Comparison of ENCODE assay signal across 8 mouse cellular contexts in the genomic region with DNA sequence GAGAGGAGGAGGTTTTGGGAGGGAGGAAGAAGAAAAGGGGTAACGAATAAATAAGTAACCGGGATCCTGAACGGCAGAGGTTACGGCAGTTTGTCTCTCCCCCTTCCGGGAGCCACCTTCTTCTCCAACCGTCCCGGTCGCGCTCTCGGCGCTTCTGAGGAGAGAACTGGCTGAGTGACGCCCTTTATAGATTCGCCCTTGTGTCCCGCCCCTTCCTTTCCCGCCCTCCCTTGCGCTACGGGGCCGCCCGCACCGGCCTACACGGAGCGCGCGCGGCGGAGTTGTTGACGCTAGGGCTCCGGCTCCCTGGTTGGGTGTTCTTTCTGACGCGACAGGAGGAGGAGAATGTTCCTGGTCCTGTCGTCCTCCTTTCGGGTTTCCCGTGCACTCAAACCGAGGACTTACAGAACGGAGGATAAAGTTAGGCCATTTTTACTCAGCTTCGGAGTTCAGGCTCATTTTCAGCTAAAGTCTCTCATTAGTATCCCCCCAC. TPM values are rescaled to one million over a fixed set of nuclear protein-coding genes. Genes with fewer than 3 reads are reported as not detected.
DNase-seq lines count a peak whose midpoint lies in the region; ATAC-seq and TF ChIP-seq lines count a peak whose summit lies in the region.

A gene (minus strand): TSS at position 160 of the 493 bp plus-strand sequence.

- peaks cover 66% of the 10 kb centered on the region for H3K4me1 ChIP-seq in E14TG2a.4 (replicated peaks; ENCODE audit: low read depth, low read length)
- peaks cover 56% of the 10 kb centered on the region for H3K4me1 ChIP-seq in forebrain, embryonic 13.5 days
- peaks cover 31% of the 10 kb centered on the region for H3K4me1 ChIP-seq in liver, postnatal 0 days (ENCODE audit: insufficient read depth)
- H3K4me1 ChIP-seq in neural tube, embryonic 14.5 days (ENCODE audit: control insufficient read depth, insufficient read depth, low read length), result peaks cover 44% of the 10 kb centered on the region

- H3K27me3 ChIP-seq in E14TG2a.4 (ENCODE audit: insufficient read depth, low read length), result no peaks in the 10 kb centered on the region
- no peaks in the 10 kb centered on the region for H3K27me3 ChIP-seq in forebrain, embryonic 13.5 days
- H3K27me3 ChIP-seq in liver, postnatal 0 days (ENCODE audit: insufficient read depth, low read length), result no peaks in the 10 kb centered on the region
- no peaks in the 10 kb centered on the region for H3K27me3 ChIP-seq in neural tube, embryonic 14.5 days (ENCODE audit: control insufficient read depth, insufficient read depth, low read length)

- no peaks in the 10 kb centered on the region for H3K9me3 ChIP-seq in E14TG2a.4 (ENCODE audit: low read length)
- H3K9me3 ChIP-seq in forebrain, embryonic 13.5 days (replicated peaks), result no peaks in the 10 kb centered on the region
- no peaks in the 10 kb centered on the region for H3K9me3 ChIP-seq in liver, postnatal 0 days (ENCODE audit: low read length)
- H3K9me3 ChIP-seq in neural tube, embryonic 14.5 days (ENCODE audit: control insufficient read depth, low read length), result no peaks in the 10 kb centered on the region

- H3K27ac ChIP-seq in forebrain, embryonic 13.5 days, result peak within 1 kb of the TSS; percentile 97
- peak within 1 kb of the TSS; percentile 95 for H3K27ac ChIP-seq in liver, postnatal 0 days (ENCODE audit: low read depth)
- peak within 1 kb of the TSS; percentile 94 for H3K27ac ChIP-seq in neural tube, embryonic 14.5 days (ENCODE audit: low read depth, low read length)

- peak; percentile 80 for TF ChIP-seq EP300 in liver, postnatal 0 days (IDR thresholded peaks at IDR 0.05; ENCODE audit: low read depth)

- DNase-seq in c-Kit-positive CD71-positive TER-119-positive erythroid progenitor cells, embryonic 14.5 days (ENCODE audit: low spot score), result peak; percentile 96
- DNase-seq in heart, postnatal 10 days, result peak; percentile 98 to 99
- peak; percentile 83 for DNase-seq in large intestine, adult 2 months (ENCODE audit: low read depth, low spot score)
- DNase-seq in liver, postnatal 0 days, result peak; percentile 99
- DNase-seq in testis, postnatal 10 days (ENCODE audit: low spot score), result peak; percentile 98

- H3K4me2 ChIP-seq in forebrain, embryonic 13.5 days, result peak within 1 kb of the TSS; percentile 71
- H3K4me2 ChIP-seq in liver, postnatal 0 days (ENCODE audit: low read depth, low read length), result peak within 1 kb of the TSS; percentile 96
- peak within 1 kb of the TSS; percentile 79 for H3K4me2 ChIP-seq in neural tube, embryonic 14.5 days (ENCODE audit: low read depth, low read length)

- intact Hi-C loops in heart, postnatal 10 days (cut with DNase I), result loop anchor here (2.0 to 5.0 kb wide), 2 partner anchors 118 to 234 kb away; a partner anchor contains a TSS

- H3K4me3 ChIP-seq in E14TG2a.4 (replicated peaks; ENCODE audit: low read length), result peak within 1 kb of the TSS; percentile 88
- H3K4me3 ChIP-seq in forebrain, embryonic 13.5 days, result peak within 1 kb of the TSS; percentile 58
- H3K4me3 ChIP-seq in liver, postnatal 0 days (ENCODE audit: low read depth, low read length), result peak within 1 kb of the TSS; percentile 71
- peak within 1 kb of the TSS; percentile 50 for H3K4me3 ChIP-seq in neural tube, embryonic 14.5 days (ENCODE audit: low read depth, low read length)

- 1% methylated on average over 33 of the region's 36 CpGs for WGBS in forebrain, embryonic 13.5 days
- WGBS in large intestine, adult 2 months, result under 1% methylated on average over 36 of the region's 36 CpGs
- WGBS in liver, postnatal 0 days (ENCODE audit: insufficient replicate concordance), result 0% methylated on average over 35 of the region's 36 CpGs
- WGBS in neural tube, embryonic 14.5 days, result under 1% methylated on average over 34 of the region's 36 CpGs

- H3K36me3 ChIP-seq in E14TG2a.4 (ENCODE audit: insufficient read depth, low read length), result peaks cover 30% of the 10 kb centered on the region
- H3K36me3 ChIP-seq in forebrain, embryonic 13.5 days (ENCODE audit: poor library complexity, severe bottlenecking), result no peaks in the 10 kb centered on the region
- no peaks in the 10 kb centered on the region for H3K36me3 ChIP-seq in liver, postnatal 0 days (replicated peaks; ENCODE audit: insufficient read depth, low read length)
- no peaks in the 10 kb centered on the region for H3K36me3 ChIP-seq in neural tube, embryonic 14.5 days (ENCODE audit: control insufficient read depth, insufficient read depth, low read length)

- H3K9ac ChIP-seq in forebrain, embryonic 13.5 days, result peak within 1 kb of the TSS; percentile 87
- peak within 1 kb of the TSS; percentile 88 for H3K9ac ChIP-seq in liver, postnatal 0 days (replicated peaks)
- peak within 1 kb of the TSS; percentile 90 for H3K9ac ChIP-seq in neural tube, embryonic 14.5 days (replicated peaks; ENCODE audit: low read depth, low read length)

- no peak for TF ChIP-seq CTCF in E14TG2a.4 (conservative IDR thresholded peaks at IDR 0.05; ENCODE audit: low read length)
- no peak for TF ChIP-seq CTCF in liver, postnatal 0 days (IDR thresholded peaks at IDR 0.05; ENCODE audit: low read depth)

- peak; percentile 96 for ATAC-seq in forebrain, embryonic 13.5 days
- peak; percentile 93 for ATAC-seq in liver, postnatal 0 days
- ATAC-seq in neural tube, embryonic 14.5 days (ENCODE audit: low read depth), result peak; percentile 96

RNA-seq across cellular contexts. Expression of the gene that starts here (rescaled TPM):
- 23.2 and 24.1 TPM in 2 replicates for polyA plus RNA-seq in forebrain, embryonic 13.5 days (2015; fragmentation: Nextera tagmentation; extraction: Ambion mirVana)
- 10 to 100 TPM; 44.5 to 47.5 TPM for total RNA-seq in heart, postnatal 10 days (2021)
- polyA plus RNA-seq in large intestine, adult 2 months (2012; rRNA removed), result 17.5 and 33.3 TPM in 2 replicates
- polyA plus RNA-seq in liver, postnatal 0 days (2015; fragmentation: Nextera tagmentation; extraction: Ambion mirVana), result 6.6 and 6.8 TPM in 2 replicates
- polyA plus RNA-seq in neural tube, embryonic 14.5 days (2014; fragmentation: Nextera tagmentation; extraction: Ambion mirVana), result 23.5 and 30.7 TPM in 2 replicates

Comparison
In these comparisons a context has a peak if more than half of its experiments do, and no peak if none do; other contexts are left out.
1. Peak in every context shown above with its lines: DNase-seq, ATAC-seq, H3K4me3 ChIP-seq and H3K27ac ChIP-seq.